Comparison of ENCODE assay signal across 8 mouse cellular contexts in the genomic region with DNA sequence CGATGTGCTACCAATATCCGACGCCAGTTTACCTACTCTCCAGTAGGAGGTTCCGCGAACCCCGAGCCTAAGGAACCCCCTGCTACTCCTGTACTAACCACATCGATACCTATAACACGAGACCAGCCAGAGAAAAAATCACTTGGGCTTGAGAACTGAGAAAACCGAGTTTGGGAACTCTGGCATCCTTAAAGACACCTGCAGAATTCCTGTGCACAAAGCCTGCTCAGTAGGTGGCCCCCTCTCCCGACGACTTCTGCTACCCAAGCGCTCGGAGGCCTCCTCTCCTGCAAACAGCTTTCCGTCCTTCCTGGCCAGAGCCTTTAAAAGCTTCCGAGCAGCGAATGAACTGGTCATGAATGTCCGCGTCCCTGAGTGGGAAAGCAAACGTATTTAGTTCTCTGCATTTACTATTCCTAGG. TPM values are rescaled to one million over a fixed set of nuclear protein-coding genes. Genes with fewer than 3 reads are reported as not detected.
DNase-seq lines count a peak whose midpoint lies in the region; ATAC-seq and TF ChIP-seq lines count a peak whose summit lies in the region.

No protein-coding gene starts in this region.

- WGBS in forebrain, embryonic 15.5 days, result under 1% methylated on average over 19 of the region's 19 CpGs
- under 1% methylated on average over 19 of the region's 19 CpGs for WGBS in kidney, embryonic 14.5 days
- 1% methylated on average over 19 of the region's 19 CpGs for WGBS in stomach, embryonic 14.5 days

- H3K9me3 ChIP-seq in G1E (replicated peaks), result no peaks in the 10 kb centered on the region
- no peaks in the 10 kb centered on the region for H3K9me3 ChIP-seq in forebrain, embryonic 15.5 days
- H3K9me3 ChIP-seq in kidney, embryonic 14.5 days (ENCODE audit: control insufficient read depth, low read length), result no peaks in the 10 kb centered on the region
- H3K9me3 ChIP-seq in stomach, embryonic 14.5 days (ENCODE audit: control insufficient read depth, low read depth, low read length), result no peaks in the 10 kb centered on the region

- peak; percentile 49 for DNase-seq in gastrocnemius, adult 2 months
- no peak for DNase-seq in gastrocnemius, postnatal 36 days
- DNase-seq in G1E (ENCODE audit: low spot score), result no peak
- peak; percentile 42 for DNase-seq in lung, postnatal 10 days
- DNase-seq in cerebellum, postnatal 4 days (ENCODE audit: low spot score in 2 of 2), result no peak

- intact Hi-C loops in gastrocnemius, adult 2 months (cut with DNase I), result loop anchor here (1.0 kb wide), 1 partner anchor 15 kb away; a partner anchor contains a TSS
- intact Hi-C loops in gastrocnemius, postnatal 36 days (cut with DNase I), result loop anchor here (2.0 to 5.0 kb wide), 2 partner anchors 32 to 59 kb away; no protein-coding TSS in a partner anchor

- H3K4me3 ChIP-seq in gastrocnemius, adult 2 months, result peak overlapping the region; percentile 91
- H3K4me3 ChIP-seq in G1E (ENCODE audit: low read depth, low read length), result peak overlapping the region; percentile 74
- peak overlapping the region; percentile 58 for H3K4me3 ChIP-seq in forebrain, embryonic 15.5 days
- H3K4me3 ChIP-seq in kidney, embryonic 14.5 days (ENCODE audit: low read length), result peak overlapping the region; percentile 67
- H3K4me3 ChIP-seq in stomach, embryonic 14.5 days (ENCODE audit: low read depth, low read length), result peak overlapping the region; percentile 69

- no peak for ATAC-seq in G1E (ENCODE audit: extremely low read depth, insufficient number of reproducible peaks, low FRiP score, poor library complexity, severe bottlenecking)
- ATAC-seq in forebrain, embryonic 15.5 days (replicated peaks), result peak; percentile 43
- no peak for ATAC-seq in kidney, embryonic 14.5 days (ENCODE audit: low FRiP score, low TSS enrichment)
- ATAC-seq in stomach, embryonic 14.5 days (ENCODE audit: insufficient number of reproducible peaks, insufficient read depth, low FRiP score, low read depth), result peak; percentile 10; the same call in 1 of the 2 replicates

- peak; percentile 39 for TF ChIP-seq CTCF in gastrocnemius, adult 2 months (IDR thresholded peaks at IDR 0.05)
- TF ChIP-seq CTCF in G1E (IDR thresholded peaks at IDR 0.05; ENCODE audit: low read depth, low read length), result no peak

- H3K4me1 ChIP-seq in G1E (ENCODE audit: insufficient read depth, low read depth, low read length), result peaks cover 23% of the 10 kb centered on the region
- H3K4me1 ChIP-seq in forebrain, embryonic 15.5 days, result peaks cover 16% of the 10 kb centered on the region
- peaks cover 4% of the 10 kb centered on the region; the same call in 1 of the 2 replicates for H3K4me1 ChIP-seq in kidney, embryonic 14.5 days (ENCODE audit: control insufficient read depth, insufficient read depth, low read length)
- peaks cover 10% of the 10 kb centered on the region; the same call in 1 of the 2 replicates for H3K4me1 ChIP-seq in stomach, embryonic 14.5 days (ENCODE audit: control insufficient read depth, insufficient read depth, low read length)

- H3K27me3 ChIP-seq in G1E (ENCODE audit: insufficient read depth, low read length), result peaks cover 52% of the 10 kb centered on the region
- peaks cover 21% of the 10 kb centered on the region; the same call in 1 of the 2 replicates for H3K27me3 ChIP-seq in forebrain, embryonic 15.5 days
- H3K27me3 ChIP-seq in kidney, embryonic 14.5 days (ENCODE audit: control insufficient read depth, insufficient read depth, low read length), result no peaks in the 10 kb centered on the region
- H3K27me3 ChIP-seq in stomach, embryonic 14.5 days (ENCODE audit: control insufficient read depth, insufficient read depth, low read length), result no peaks in the 10 kb centered on the region

- H3K27ac ChIP-seq in gastrocnemius, adult 2 months, result peak overlapping the region; percentile 81
- H3K27ac ChIP-seq in forebrain, embryonic 15.5 days (replicated peaks), result peak overlapping the region; percentile 33
- H3K27ac ChIP-seq in kidney, embryonic 14.5 days (ENCODE audit: low read depth, low read length), result peak overlapping the region; percentile 18; the same call in 1 of the 2 replicates
- H3K27ac ChIP-seq in stomach, embryonic 14.5 days (ENCODE audit: low read length), result peak overlapping the region; percentile 73; the same call in 1 of the 2 replicates

- no peaks in the 10 kb centered on the region for H3K36me3 ChIP-seq in G1E (replicated peaks)
- no peaks in the 10 kb centered on the region for H3K36me3 ChIP-seq in forebrain, embryonic 15.5 days
- no peaks in the 10 kb centered on the region for H3K36me3 ChIP-seq in kidney, embryonic 14.5 days (ENCODE audit: control insufficient read depth, insufficient read depth, low read length)
- H3K36me3 ChIP-seq in stomach, embryonic 14.5 days (ENCODE audit: control insufficient read depth, insufficient read depth, low read length), result no peaks in the 10 kb centered on the region

- H3K9ac ChIP-seq in forebrain, embryonic 15.5 days (replicated peaks), result peak overlapping the region; percentile 36
- H3K9ac ChIP-seq in kidney, embryonic 14.5 days (ENCODE audit: low read depth, low read length), result peak overlapping the region; percentile 23; the same call in 1 of the 2 replicates
- 0 out of 2 replicates have a peak overlapping the region, but pooled peaks have one; percentile 4 for H3K9ac ChIP-seq in stomach, embryonic 14.5 days (replicated peaks; ENCODE audit: low read depth, low read length)

- peak overlapping the region; percentile 99 for H3K4me2 ChIP-seq in forebrain, embryonic 15.5 days (replicated peaks)
- H3K4me2 ChIP-seq in kidney, embryonic 14.5 days (replicated peaks; ENCODE audit: low read depth, low read length), result peak overlapping the region; percentile 92
- peak overlapping the region; percentile 97 for H3K4me2 ChIP-seq in stomach, embryonic 14.5 days (replicated peaks; ENCODE audit: low read depth, low read length)

RNA-seq across cellular contexts. Expression of a gene that starts 0.7 kb away (rescaled TPM):
- total RNA-seq in gastrocnemius, adult 2 months (2021), result 1 to 10 TPM; 1.2 to 1.3 TPM
- 1 to 10 TPM in 1 of 2 experiments, under 1 TPM in 1; 0.99 to 1.1 TPM for total RNA-seq in gastrocnemius, postnatal 36 days (2021)
- total RNA-seq in G1E (2014; fragmentation: Nextera tagmentation) (0.38 TPM in 1 of 2 replicates, not detected in the other), G1E (2017) (0.41 and 0.66 TPM in 2 replicates)
- 0.04 and 0.05 TPM in 2 replicates for polyA plus RNA-seq in G1E (2012)
- 0.95 and 1.3 TPM in 2 replicates for polyA plus RNA-seq in forebrain, embryonic 15.5 days (2015; fragmentation: Nextera tagmentation; extraction: Ambion mirVana)
- 10.2 and 15.7 TPM in 2 replicates for polyA plus RNA-seq in kidney, embryonic 14.5 days (2014; fragmentation: Nextera tagmentation; extraction: Ambion mirVana)
- polyA plus RNA-seq in stomach, embryonic 14.5 days (2014; fragmentation: Nextera tagmentation; extraction: Ambion mirVana), result 24.1 and 24.9 TPM in 2 replicates

RNA-seq across cellular contexts. Expression of a gene that starts 15.0 kb away (rescaled TPM):
- total RNA-seq in gastrocnemius, adult 2 months (2021), result 1 to 10 TPM; 6.4 to 7.4 TPM
- 1 to 10 TPM; 5.4 to 8.5 TPM for total RNA-seq in gastrocnemius, postnatal 36 days (2021)
- total RNA-seq in G1E (2014; fragmentation: Nextera tagmentation) (20.7 and 27.1 TPM in 2 replicates), G1E (2017) (14.1 and 17.3 TPM in 2 replicates)
- 13.4 and 14.3 TPM in 2 replicates for polyA plus RNA-seq in G1E (2012)
- 22.8 and 25.2 TPM in 2 replicates for polyA plus RNA-seq in forebrain, embryonic 15.5 days (2015; fragmentation: Nextera tagmentation; extraction: Ambion mirVana)
- 13.7 and 20.5 TPM in 2 replicates for polyA plus RNA-seq in kidney, embryonic 14.5 days (2014; fragmentation: Nextera tagmentation; extraction: Ambion mirVana)
- polyA plus RNA-seq in stomach, embryonic 14.5 days (2014; fragmentation: Nextera tagmentation; extraction: Ambion mirVana), result 17.3 TPM in 2 replicates

Comparison
In these comparisons a context has a peak if more than half of its experiments do, and no peak if none do; other contexts are left out.
1. DNase-seq: peak in gastrocnemius, adult 2 months (single experiment) and lung, postnatal 10 days (single experiment); none in gastrocnemius, postnatal 36 days (0 of 2), G1E (single experiment) and cerebellum, postnatal 4 days (0 of 2).
2. H3K27ac ChIP-seq: peak in every context shown above with its lines; median percentile 81 in gastrocnemius, adult 2 months; 73 in stomach, embryonic 14.5 days; 33 in forebrain, embryonic 15.5 days; 18 in kidney, embryonic 14.5 days.
3. ATAC-seq: peak in forebrain, embryonic 15.5 days (single experiment) and stomach, embryonic 14.5 days (single experiment); none in G1E (single experiment) and kidney, embryonic 14.5 days (single experiment).
4. Peak in every context shown above with its lines, with median percentiles within 50 percentile points of each other: H3K4me3 ChIP-seq, H3K4me2 ChIP-seq and H3K9ac ChIP-seq.